Mouse (Mus musculus) CH12.LX (cell line): Measurements from ENCODE around the gene Oas2. TPM values are rescaled to one million over a fixed set of nuclear protein-coding genes. Genes with fewer than 3 reads are reported as not detected.

Experiments used
- DNase-seq: peaks from one replicate; pipeline ENCODE4 v3.0.0-alpha.2; 2013; ENCODE audit errors: extremely low read depth
- H3K27ac ChIP-seq: 2 replicates; pipeline ENCODE4 v1.5.1; 2012; ENCODE audit warnings: low read depth, mild to moderate bottlenecking, control low read depth, moderate library complexity; ENCODE audit not compliant: insufficient read depth
- H3K27me3 ChIP-seq: replicated peaks from 2 replicates; pipeline ENCODE3; 2012; ENCODE audit warnings: inconsistent platforms
- H3K36me3 ChIP-seq, 2 experiments: replicated peaks in 1 of 2; 2 replicates each; pipeline versions ENCODE3 to v1.6.1; 2012; ENCODE audit warnings: inconsistent platforms in 1 of 2, low read length in 1 of 2, mild to moderate bottlenecking in 1 of 2, mixed read lengths in 1 of 2, moderate library complexity in 1 of 2; ENCODE audit not compliant: control insufficient read depth in 1 of 2, insufficient read depth in 1 of 2
- H3K4me1 ChIP-seq, 2 experiments: 2 replicates each; pipeline ENCODE4 v1.6.1; 2012; ENCODE audit warnings: inconsistent platforms in 1 of 2, moderate library complexity in 1 of 2; ENCODE audit not compliant: insufficient read depth in 2 of 2, control insufficient read depth in 1 of 2
- H3K4me2 ChIP-seq: 2 replicates; pipeline ENCODE4 v1.6.1; 2012; ENCODE audit warnings: low read depth, mild to moderate bottlenecking, control low read depth; ENCODE audit not compliant: poor library complexity, insufficient read depth, severe bottlenecking
- H3K4me3 ChIP-seq, 3 experiments: fragments of 150-350 bp in 1 of 3; sonication (generic) in 1 of 3; replicated peaks in 1 of 3; 2 replicates each; pipeline versions ENCODE3 to v1.5.1; 2011 to 2012; ENCODE audit warnings: low read depth in 2 of 3, low read length in 2 of 3, mild to moderate bottlenecking in 2 of 3, moderate library complexity in 2 of 3, control low read depth in 1 of 3, improper control_type of control experiment in 1 of 3, inconsistent platforms in 1 of 3, mixed read lengths in 1 of 3; ENCODE audit not compliant: poor library complexity in 1 of 3
- H3K79me2 ChIP-seq: replicated peaks from 2 replicates; pipeline ENCODE4 v1.6.1; 2012; ENCODE audit warnings: mild to moderate bottlenecking, moderate library complexity; ENCODE audit not compliant: control insufficient read depth, poor library complexity, insufficient read depth, severe bottlenecking; ENCODE audit errors: extremely low read depth
- H3K9ac ChIP-seq: 2 replicates; pipeline ENCODE4 v1.6.1; 2012; ENCODE audit warnings: low read depth, mild to moderate bottlenecking, control low read depth, moderate library complexity; ENCODE audit not compliant: insufficient read depth
- H3K9me3 ChIP-seq: replicated peaks from 2 replicates; pipeline ENCODE3; 2012; ENCODE audit warnings: low read length, inconsistent platforms, mixed read lengths
- CHD1 ChIP-seq: IDR thresholded peaks from 2 replicates; pipeline ENCODE4 v1.6.1; 2012; ENCODE audit warnings: low read depth, low read length, improper control_type of control experiment, inconsistent platforms
- CHD2 ChIP-seq: IDR thresholded peaks from 2 replicates; pipeline ENCODE4 v1.6.1; 2011; ENCODE audit warnings: low read length, improper control_type of control experiment
- E2F4 ChIP-seq: IDR thresholded peaks from 2 replicates; pipeline ENCODE4 v1.6.1; 2011; ENCODE audit warnings: low read depth, low read length, improper control_type of control experiment; ENCODE audit not compliant: insufficient replicate concordance
- ELF1 ChIP-seq: IDR thresholded peaks from 2 replicates; pipeline ENCODE4 v1.6.1; 2014; ENCODE audit warnings: low read depth, mild to moderate bottlenecking, inconsistent platforms, low read length, improper control_type of control experiment
- EP300 ChIP-seq: IDR thresholded peaks from 2 replicates; pipeline ENCODE4 v1.6.1; 2011; ENCODE audit warnings: low read length, improper control_type of control experiment
- ETS1 ChIP-seq: conservative IDR thresholded peaks from 2 replicates; pipeline ENCODE4 v1.6.1; 2012; ENCODE audit warnings: low read depth, mild to moderate bottlenecking, inconsistent platforms, low read length, improper control_type of control experiment, moderate library complexity
- IRF4 ChIP-seq: IDR thresholded peaks from 2 replicates; pipeline ENCODE4 v1.6.1; 2014; ENCODE audit warnings: low read depth, mild to moderate bottlenecking, inconsistent platforms, low read length, improper control_type of control experiment
- JUN ChIP-seq: IDR thresholded peaks from 2 replicates; pipeline ENCODE4 v1.6.1; 2011; ENCODE audit warnings: low read depth, mild to moderate bottlenecking, low read length, improper control_type of control experiment, moderate library complexity; ENCODE audit not compliant: insufficient read depth
- KAT2A ChIP-seq: IDR thresholded peaks from 2 replicates; pipeline ENCODE4 v1.6.1; 2012; ENCODE audit warnings: low read length, improper control_type of control experiment, inconsistent platforms; ENCODE audit not compliant: insufficient replicate concordance
- MAFK ChIP-seq: IDR thresholded peaks from 2 replicates; pipeline ENCODE4 v1.6.1; 2011; ENCODE audit warnings: low read length, improper control_type of control experiment; ENCODE audit not compliant: insufficient replicate concordance
- MXI1 ChIP-seq: IDR thresholded peaks from 2 replicates; pipeline ENCODE4 v1.6.1; 2011; ENCODE audit warnings: mild to moderate bottlenecking, low read depth, low read length, improper control_type of control experiment
- MYC ChIP-seq: IDR thresholded peaks from 2 replicates; pipeline ENCODE4 v1.6.1; 2011; ENCODE audit warnings: low read depth, mild to moderate bottlenecking, improper control_type of control experiment, low read length
- NELFE ChIP-seq: IDR thresholded peaks from 2 replicates; pipeline ENCODE4 v1.6.1; 2011; ENCODE audit warnings: low read depth, low read length, improper control_type of control experiment
- NRF1 ChIP-seq: IDR thresholded peaks from 2 replicates; pipeline ENCODE4 v1.6.1; 2014; ENCODE audit warnings: low read depth, mild to moderate bottlenecking, inconsistent platforms, low read length, improper control_type of control experiment, moderate library complexity
- POLR2A ChIP-seq: IDR thresholded peaks from 2 replicates; pipeline ENCODE4 v1.6.1; 2011; ENCODE audit warnings: low read depth, mild to moderate bottlenecking, improper control_type of control experiment, low read length
- RCOR1 ChIP-seq: conservative IDR thresholded peaks from 2 replicates; pipeline ENCODE4 v1.6.1; 2012; ENCODE audit warnings: low read depth, mild to moderate bottlenecking, inconsistent platforms, low read length, improper control_type of control experiment
- SMC3 ChIP-seq: IDR thresholded peaks from 2 replicates; pipeline ENCODE4 v1.6.1; 2011; ENCODE audit warnings: low read depth, low read length, improper control_type of control experiment
- USF2 ChIP-seq: conservative IDR thresholded peaks from 2 replicates; pipeline ENCODE4 v1.6.1; 2011; ENCODE audit warnings: low read depth, low read length, improper control_type of control experiment
- ZMIZ1 ChIP-seq: IDR thresholded peaks from 2 replicates; pipeline ENCODE4 v1.6.1; 2012; ENCODE audit warnings: low read depth, mild to moderate bottlenecking, inconsistent platforms, low read length, improper control_type of control experiment
- ZNF384 ChIP-seq: IDR thresholded peaks from 2 replicates; pipeline ENCODE4 v1.6.1; 2012; ENCODE audit warnings: low read depth, low read length, improper control_type of control experiment, inconsistent platforms
- dilution Hi-C: fragments of 300-500 bp; cut with MboI; formaldehyde crosslinking; loops from 2 replicates; pipeline ENCODE4 v1.14.3; 2020; ENCODE audit warnings: low sequenced_read_pairs; ENCODE audit not compliant: extremely low pct_unique_long_range_greater_than_20kb, extremely low pct_ligation_motif_present
- in situ Hi-C: fragments of 300-500 bp; cut with MboI; formaldehyde crosslinking; loops from 3 replicates; pipeline ENCODE4 v1.14.3; 2019; ENCODE audit warnings: low sequenced_read_pairs, low pct_ligation_motif_present, low pct_unique_long_range_greater_than_20kb, mixed read lengths
- polyA plus RNA-seq: library from polyadenylated mRNA; unstranded; fragments of >175 nt; gene quantifications from 2 replicates; pipeline ENCODE4 v1.2.1, GENCODE M21; 2012; ENCODE audit warnings: low read depth; ENCODE audit not compliant: insufficient read length
- total RNA-seq, 2 experiments: library from RNA; depleted of rRNA; stranded (reverse); fragments of 300-350 nt in 1 of 2; fragments of >200 nt in 1 of 2; gene quantifications; 2 replicates each; pipeline ENCODE4 v1.2.3; 2012 to 2014

Gene Oas2
- total and polyA plus RNA-seq, 3 experiments = not detected

GRCm38 (mm10) chr5:120732740-120733139 is 16.9 kb downstream of the Oas2 start:
- Histone ChIP-seq H3K4me2 (no peak overlapping the region), H3K27me3 (peaks cover 40% of the 10 kb centered on the region), H3K27ac (no peak overlapping the region), H3K4me1 (no peaks in the 10 kb centered on the region), H3K36me3 (no peaks in the 10 kb centered on the region), H3K9ac (no peak overlapping the region), H3K4me3 (no peak overlapping the region), H3K9me3 (no peaks in the 10 kb centered on the region), H3K79me2 (no peaks in the 10 kb centered on the region)
- dilution Hi-C loops (no loop called here), in situ Hi-C loops (no loop called here)
- no peak for DNase-seq
- no peak for TF ChIP-seq KAT2A
- no peak for TF ChIP-seq MXI1
- no peak for TF ChIP-seq E2F4
- TF ChIP-seq ZMIZ1 = no peak
- TF ChIP-seq JUN = no peak
- TF ChIP-seq RCOR1 = no peak
- no peak for TF ChIP-seq ZNF384
- no peak for TF ChIP-seq SMC3
- TF ChIP-seq EP300 = no peak
- TF ChIP-seq IRF4 = no peak
- TF ChIP-seq NELFE = no peak
- no peak for TF ChIP-seq ETS1
- no peak for TF ChIP-seq MYC
- TF ChIP-seq POLR2A = no peak
- no peak for TF ChIP-seq MAFK
- TF ChIP-seq NRF1 = no peak
- TF ChIP-seq CHD2 = no peak
- TF ChIP-seq ELF1 = no peak
- TF ChIP-seq USF2 = no peak
- TF ChIP-seq CHD1 = no peak

- dilution Hi-C loops (no loop called here), in situ Hi-C loops (no loop called here)
- no peak overlapping the region for H3K27ac ChIP-seq
- DNase-seq = no peak
- H3K4me3 ChIP-seq = no peak overlapping the region
- TF ChIP-seq NELFE (no peak), MYC (no peak)
- H3K4me2 ChIP-seq = no peak overlapping the region
- no peaks in the 10 kb centered on the region for H3K9me3 ChIP-seq
- H3K79me2 ChIP-seq = no peaks in the 10 kb centered on the region
- peaks cover 6 to 7% of the 10 kb centered on the region in 2 experiments; a peak in 2 of 4 replicates for H3K4me1 ChIP-seq
- H3K27me3 ChIP-seq = peaks cover 37% of the 10 kb centered on the region
- no peak overlapping the region for H3K9ac ChIP-seq
- H3K36me3 ChIP-seq = no peaks in the 10 kb centered on the region
Observed at GRCm38 (mm10) chr5:120729319-120729718, 20.3 kb downstream of the Oas2 start.
